Mouse (Mus musculus): ENCODE data around the gene Hcn4.

GRCm38 (mm10) chr9:58847676-58848075 lies 24.5 kb downstream of the Hcn4 start:
- TF ChIP-seq POLR2A (IDR thresholded peaks at IDR 0.05; ENCODE audit: borderline replicate concordance, extremely low read depth, insufficient read depth, insufficient read length, poor library complexity, severe bottlenecking), result no peak
- TF ChIP-seq CTCF (IDR thresholded peaks at IDR 0.05; ENCODE audit: borderline replicate concordance, extremely low read depth, insufficient read depth, insufficient read length), result no peak

Measured in brain, embryonic 14.5 days (tissue).